Mouse (Mus musculus) intestine, embryonic 14.5 days (tissue): Measurements from ENCODE around the gene Lamb2. TPM values are rescaled to one million over a fixed set of nuclear protein-coding genes. Genes with fewer than 3 reads are reported as not detected.

ENCODE experiments used
- ATAC-seq: fragments of 200-750 bp; cut with Nextera tagmentation; replicated peaks from 2 replicates; pipeline ENCODE4 v1.8.0; 2017; ENCODE audit warnings: low read depth, moderate number of reproducible peaks, moderate TSS enrichment, moderate library complexity; ENCODE audit not compliant: low FRiP score, low TSS enrichment
- DNase-seq: peaks from one replicate; pipeline ENCODE4 v3.0.0-alpha.2; 2018; ENCODE audit warnings: low spot score
- H3K27ac ChIP-seq: fragments of 300-500 bp; sonication (generic); 2 replicates; pipeline ENCODE4 v1.5.1; 2014; ENCODE audit warnings: low read depth, mild to moderate bottlenecking, control low read depth
- H3K27me3 ChIP-seq: fragments of 300-500 bp; sonication (generic); replicated peaks from 2 replicates; pipeline ENCODE4 v1.6.1; 2014; ENCODE audit warnings: low read length, control low read depth; ENCODE audit not compliant: control insufficient read depth, insufficient read depth
- H3K36me3 ChIP-seq: fragments of 300-500 bp; sonication (generic); 2 replicates; pipeline ENCODE4 v1.6.1; 2014; ENCODE audit warnings: low read length, control low read depth; ENCODE audit not compliant: control insufficient read depth, insufficient read depth
- H3K4me1 ChIP-seq: fragments of 300-500 bp; sonication (generic); replicated peaks from 2 replicates; pipeline ENCODE4 v1.6.1; 2014; ENCODE audit warnings: low read length, control low read depth, mixed read lengths; ENCODE audit not compliant: control insufficient read depth, insufficient read depth
- H3K4me2 ChIP-seq: fragments of 300-500 bp; sonication (generic); 2 replicates; pipeline ENCODE4 v1.6.1; 2014; ENCODE audit warnings: low read length
- H3K4me3 ChIP-seq: fragments of 300-500 bp; sonication (generic); 2 replicates; pipeline ENCODE4 v1.5.1; 2014; ENCODE audit warnings: low read depth, low read length, control low read depth, mixed read lengths
- H3K9ac ChIP-seq: fragments of 300-500 bp; sonication (generic); 2 replicates; pipeline ENCODE4 v1.6.1; 2014; ENCODE audit warnings: mild to moderate bottlenecking, low read length
- H3K9me3 ChIP-seq: fragments of 300-500 bp; sonication (generic); 2 replicates; pipeline ENCODE4 v1.6.1; 2016; ENCODE audit warnings: low read length, control low read depth; ENCODE audit not compliant: control insufficient read depth
- WGBS: fragments of 180-500 bp; shearing (Covaris S2); extraction: QIAGEN DNeasy Blood & Tissue Kit; methylation state at CpG from one replicate; pipeline ENCODE4 v1.1.7; 2014; 5-methylcytosine and 5-hydroxymethylcytosine counted together
- polyA plus RNA-seq: library from polyadenylated mRNA; unstranded; fragments of >200 nt; fragmentation: Nextera tagmentation; extraction: Ambion mirVana; gene quantifications from 2 replicates; pipeline ENCODE4 v1.2.1, GENCODE M21; 2014

The Lamb2 gene
- polyA plus RNA-seq, 1 experiment from 2014 or later, result 32.3 TPM

DNA sequence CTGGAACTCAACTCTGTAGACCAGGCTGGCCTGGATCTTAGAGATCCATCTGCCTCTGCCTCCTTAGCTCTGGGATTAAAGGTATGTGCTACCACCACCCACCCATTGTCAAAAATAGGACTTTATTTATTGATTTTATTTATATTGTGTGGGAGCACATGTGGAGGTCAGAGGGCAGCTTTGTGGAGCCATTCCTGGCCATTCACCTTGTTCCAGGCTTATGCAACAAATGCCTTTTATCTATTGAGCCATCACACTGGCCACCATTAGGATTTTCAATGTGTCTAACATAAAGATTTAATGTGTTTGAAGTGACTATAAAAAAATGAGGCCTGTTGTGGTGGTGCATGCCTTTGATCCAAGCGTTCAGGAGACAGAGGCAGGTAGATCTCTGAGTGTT is 52.0 kb downstream of the Lamb2 start:
- DNase-seq, result no peak
- Histone ChIP-seq H3K4me1 (no peaks in the 10 kb centered on the region), H3K9ac (no peak overlapping the region), H3K4me3 (no peak overlapping the region), H3K4me2 (no peak overlapping the region), H3K36me3 (peaks cover 91% of the 10 kb centered on the region), H3K9me3 (no peaks in the 10 kb centered on the region), H3K27me3 (no peaks in the 10 kb centered on the region), H3K27ac (no peak overlapping the region)
- WGBS, result 91% methylated on average over 1 of the region's 1 CpGs
- no peak for ATAC-seq

Other genes with a start within 250 kb of the Lamb2 start
- 71.7 and 75.6 TPM in 2 replicates for gene Dag1, start 215.8 kb upstream of the Lamb2 start, polyA plus RNA-seq
- gene Nicn1, start 189.3 kb upstream of the Lamb2 start, polyA plus RNA-seq, result 38.9 and 41.2 TPM in 2 replicates
- 23.0 and 24.2 TPM in 2 replicates for gene Amt, start 182.9 kb upstream of the Lamb2 start, polyA plus RNA-seq
- gene Rhoa, start 173.6 kb upstream of the Lamb2 start, polyA plus RNA-seq, result 281 and 309 TPM in 2 replicates
- 27.5 and 30.4 TPM in 2 replicates for gene Tcta, start 173.6 kb upstream of the Lamb2 start, polyA plus RNA-seq
- gene Gpx1, start 140.8 kb upstream of the Lamb2 start, polyA plus RNA-seq, result 760 and 815 TPM in 2 replicates
- gene Usp4, start 131.9 kb upstream of the Lamb2 start, polyA plus RNA-seq, result 103 and 114 TPM in 2 replicates
- 0.55 and 0.66 TPM in 2 replicates for gene 1700102P08Rik, start 86.9 kb upstream of the Lamb2 start, polyA plus RNA-seq
- 1.5 and 1.7 TPM in 2 replicates for gene Ccdc36, start 51.3 kb upstream of the Lamb2 start, polyA plus RNA-seq
- not detected in 2 replicates for gene BC048562, start 43.3 kb upstream of the Lamb2 start, polyA plus RNA-seq
- 43.9 and 49.7 TPM in 2 replicates for gene Ccdc71, start 19.2 kb upstream of the Lamb2 start, polyA plus RNA-seq
- 59.9 and 60.7 TPM in 2 replicates for gene Klhdc8b, start 18.2 kb upstream of the Lamb2 start, polyA plus RNA-seq
- gene Usp19, start 10.9 kb downstream of the Lamb2 start, polyA plus RNA-seq, result 51.6 and 53.5 TPM in 2 replicates
- gene Qars, start 28.0 kb downstream of the Lamb2 start, polyA plus RNA-seq, result 119 and 128 TPM in 2 replicates
- gene Qrich1, start 37.1 kb downstream of the Lamb2 start, polyA plus RNA-seq, result 122 and 133 TPM in 2 replicates
- 226 and 246 TPM in 2 replicates for gene Impdh2, start 80.5 kb downstream of the Lamb2 start, polyA plus RNA-seq
- 37.0 and 39.8 TPM in 2 replicates for gene Ndufaf3, start 87.7 kb downstream of the Lamb2 start, polyA plus RNA-seq
- gene Dalrd3, start 90.2 kb downstream of the Lamb2 start, polyA plus RNA-seq, result 127 and 146 TPM in 2 replicates
- 82.0 and 95.0 TPM in 2 replicates for gene Wdr6, start 99.0 kb downstream of the Lamb2 start, polyA plus RNA-seq
- gene P4htm, start 117.9 kb downstream of the Lamb2 start, polyA plus RNA-seq, result 5.9 and 7.0 TPM in 2 replicates
- 43.1 and 46.7 TPM in 2 replicates for gene Arih2, start 169.7 kb downstream of the Lamb2 start, polyA plus RNA-seq
- gene Slc25a20, start 182.4 kb downstream of the Lamb2 start, polyA plus RNA-seq, result 29.1 and 34.5 TPM in 2 replicates
- gene Prkar2a, start 209.6 kb downstream of the Lamb2 start, polyA plus RNA-seq, result 52.3 and 54.4 TPM in 2 replicates